Mouse (Mus musculus): ENCODE results near the gene Patl1. TPM values are rescaled to one million over a fixed set of nuclear protein-coding genes. Genes with fewer than 3 reads are reported as not detected.
"Not testable (repeated sequence)": the region's sequence is repeated elsewhere in the genome, so short reads cannot be mapped to it uniquely, and the experiment has no call there.

Gene Patl1
- polyA plus RNA-seq (2014; fragmentation: Nextera tagmentation; extraction: Ambion mirVana), result 18.3 and 20.9 TPM in 2 replicates

GRCm38 (mm10) chr19:11912037-11912532 lies at the start of gene Patl1:
Gene Patl1, plus strand, starts transcription at chr19:11912399.
- Histone ChIP-seq H3K4me2 (ENCODE audit: low read depth, low read length) (peak within 1 kb of the TSS; percentile 72), H3K9me3 (ENCODE audit: control insufficient read depth, low read length) (no peaks in the 10 kb centered on the region), H3K27ac (ENCODE audit: low read depth, low read length) (peak within 1 kb of the TSS; percentile 90), H3K4me1 (ENCODE audit: control insufficient read depth, insufficient read depth, low read length) (peaks cover 14% of the 10 kb centered on the region; the same call in 1 of the 2 replicates), H3K27me3 (ENCODE audit: control insufficient read depth, insufficient read depth, low read length) (no peaks in the 10 kb centered on the region), H3K9ac (replicated peaks; ENCODE audit: low read depth, low read length) (peak within 1 kb of the TSS; percentile 74), H3K36me3 (ENCODE audit: control insufficient read depth, insufficient read depth, low read length) (peaks cover 12% of the 10 kb centered on the region), H3K4me3 (ENCODE audit: low read depth, low read length) (peak within 1 kb of the TSS; percentile 71)
- WGBS, result under 1% methylated on average over 51 of the region's 53 CpGs
- ATAC-seq (ENCODE audit: low read depth), result peak; percentile 97

GRCm38 (mm10) chr19:11867837-11868236 lies 44.4 kb upstream of the Patl1 start:
- no peak overlapping the region for H3K4me3 ChIP-seq (ENCODE audit: low read depth, low read length)
- H3K36me3 ChIP-seq (ENCODE audit: control insufficient read depth, insufficient read depth, low read length), result no peaks in the 10 kb centered on the region
- H3K27ac ChIP-seq (ENCODE audit: low read depth, low read length), result no peak overlapping the region
- H3K4me1 ChIP-seq (ENCODE audit: control insufficient read depth, insufficient read depth, low read length), result no peaks in the 10 kb centered on the region
- WGBS, result 78% methylated on average over 2 of the region's 2 CpGs
- no peak overlapping the region for H3K4me2 ChIP-seq (ENCODE audit: low read depth, low read length)
- no peaks in the 10 kb centered on the region for H3K27me3 ChIP-seq (ENCODE audit: control insufficient read depth, insufficient read depth, low read length)
- no peak for ATAC-seq (ENCODE audit: low read depth)
- no peaks in the 10 kb centered on the region for H3K9me3 ChIP-seq (ENCODE audit: control insufficient read depth, low read length)
- H3K9ac ChIP-seq (replicated peaks; ENCODE audit: low read depth, low read length), result no peak overlapping the region

DNA sequence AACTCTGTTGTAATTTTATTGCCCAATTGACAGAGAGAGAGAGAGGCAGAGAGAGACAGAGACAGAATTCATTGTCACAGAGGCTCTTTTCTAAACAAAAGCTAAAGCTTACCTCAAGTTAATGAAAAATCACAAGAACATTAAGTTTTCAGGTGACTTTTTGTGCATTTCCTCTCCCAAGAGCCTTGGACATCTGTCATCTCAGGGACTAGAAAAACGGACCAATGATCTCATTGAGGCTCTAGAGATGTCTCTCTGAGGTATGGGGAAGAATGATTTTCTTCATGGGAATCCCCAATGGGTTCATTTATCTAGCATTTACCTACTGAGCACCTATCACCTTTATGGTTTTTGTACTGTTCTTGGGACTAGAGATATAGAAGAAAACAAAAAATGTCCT lies 37.2 kb upstream of the Patl1 start, which contains the start of gene Olfr1419:
Gene Olfr1419, minus strand, starts transcription at position 101 of the 400 bp plus-strand sequence.
- no peaks in the 10 kb centered on the region for H3K27me3 ChIP-seq (ENCODE audit: control insufficient read depth, insufficient read depth, low read length)
- no peak within 1 kb of the TSS for H3K4me3 ChIP-seq (ENCODE audit: low read depth, low read length)
- ATAC-seq (ENCODE audit: low read depth), result no peak
- 55% methylated on average over 1 of the region's 1 CpGs for WGBS
- H3K4me2 ChIP-seq (ENCODE audit: low read depth, low read length), result no peak within 1 kb of the TSS
- no peak within 1 kb of the TSS for H3K9ac ChIP-seq (replicated peaks; ENCODE audit: low read depth, low read length)
- H3K27ac ChIP-seq (ENCODE audit: low read depth, low read length), result no peak within 1 kb of the TSS
- H3K4me1 ChIP-seq (ENCODE audit: control insufficient read depth, insufficient read depth, low read length), result no peaks in the 10 kb centered on the region
- H3K9me3 ChIP-seq (ENCODE audit: control insufficient read depth, low read length), result no peaks in the 10 kb centered on the region
- no peaks in the 10 kb centered on the region for H3K36me3 ChIP-seq (ENCODE audit: control insufficient read depth, insufficient read depth, low read length)

- not testable (repeated sequence) for H3K4me1 ChIP-seq (ENCODE audit: control insufficient read depth, insufficient read depth, low read length); H3K27me3 ChIP-seq (ENCODE audit: control insufficient read depth, insufficient read depth, low read length); H3K4me2 ChIP-seq (ENCODE audit: low read depth, low read length); H3K9me3 ChIP-seq (ENCODE audit: control insufficient read depth, low read length); H3K27ac ChIP-seq (ENCODE audit: low read depth, low read length); H3K4me3 ChIP-seq (ENCODE audit: low read depth, low read length); H3K36me3 ChIP-seq (ENCODE audit: control insufficient read depth, insufficient read depth, low read length); H3K9ac ChIP-seq (replicated peaks; ENCODE audit: low read depth, low read length); ATAC-seq (ENCODE audit: low read depth)
- WGBS, result 70% methylated on average over 19 of the region's 22 CpGs
Observed at GRCm38 (mm10) chr19:11878404-11878803, 33.8 kb upstream of the Patl1 start.

- no peak for ATAC-seq (ENCODE audit: low read depth)
Observed at GRCm38 (mm10) chr19:11886265-11886664, 25.9 kb upstream of the Patl1 start, which contains the start of gene Olfr1420. Gene Olfr1420, plus strand, starts transcription at chr19:11886565.

GRCm38 (mm10) chr19:11911021-11911420 lies 1.2 kb upstream of the Patl1 start:
- Histone ChIP-seq H3K9ac (replicated peaks; ENCODE audit: low read depth, low read length) (no peak overlapping the region), H3K4me2 (ENCODE audit: low read depth, low read length) (peak overlapping the region; percentile 72), H3K4me3 (ENCODE audit: low read depth, low read length) (peak overlapping the region; percentile 71), H3K27me3 (ENCODE audit: control insufficient read depth, insufficient read depth, low read length) (no peaks in the 10 kb centered on the region), H3K4me1 (ENCODE audit: control insufficient read depth, insufficient read depth, low read length) (peaks cover 14% of the 10 kb centered on the region; the same call in 1 of the 2 replicates), H3K9me3 (ENCODE audit: control insufficient read depth, low read length) (no peaks in the 10 kb centered on the region), H3K27ac (ENCODE audit: low read depth, low read length) (peak overlapping the region; percentile 90; the same call in 1 of the 2 replicates), H3K36me3 (ENCODE audit: control insufficient read depth, insufficient read depth, low read length) (peaks cover 12% of the 10 kb centered on the region)
- 95% methylated on average over 5 of the region's 5 CpGs for WGBS
- ATAC-seq (ENCODE audit: low read depth), result no peak

More at GRCm38 (mm10) chr19:11886265-11886664, 25.9 kb upstream of the Patl1 start, which contains the start of gene Olfr1420:
- no peaks in the 10 kb centered on the region for H3K36me3 ChIP-seq (ENCODE audit: control insufficient read depth, insufficient read depth, low read length)
- H3K27ac ChIP-seq (ENCODE audit: low read depth, low read length), result no peak within 1 kb of the TSS
- 62% methylated on average over 1 of the region's 1 CpGs for WGBS
- no peak within 1 kb of the TSS for H3K4me2 ChIP-seq (ENCODE audit: low read depth, low read length)
- no peaks in the 10 kb centered on the region for H3K27me3 ChIP-seq (ENCODE audit: control insufficient read depth, insufficient read depth, low read length)
- no peaks in the 10 kb centered on the region for H3K4me1 ChIP-seq (ENCODE audit: control insufficient read depth, insufficient read depth, low read length)
- no peak within 1 kb of the TSS for H3K9ac ChIP-seq (replicated peaks; ENCODE audit: low read depth, low read length)
- no peak within 1 kb of the TSS for H3K4me3 ChIP-seq (ENCODE audit: low read depth, low read length)
- no peaks in the 10 kb centered on the region for H3K9me3 ChIP-seq (ENCODE audit: control insufficient read depth, low read length)

DNA sequence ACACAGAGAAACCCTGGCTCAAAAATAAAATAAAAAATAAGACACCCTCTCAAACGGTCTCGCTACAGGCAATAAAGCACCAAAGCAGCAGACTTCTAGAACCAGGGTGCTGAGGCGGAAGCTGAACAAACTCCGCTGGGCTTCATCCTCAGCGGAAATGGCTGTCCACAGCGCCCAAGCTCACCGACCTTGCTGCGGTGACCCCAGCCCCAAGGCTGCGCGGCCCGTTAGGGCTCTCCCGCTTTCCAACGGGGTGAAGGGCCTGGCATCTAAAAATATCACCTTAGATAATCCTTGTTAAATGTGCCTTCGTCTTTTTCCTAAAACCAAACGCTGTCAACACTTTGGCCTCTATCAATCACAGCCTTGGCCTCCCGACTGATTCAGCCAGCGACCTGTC lies 596 bp upstream of the Patl1 start:
- Histone ChIP-seq H3K27ac (ENCODE audit: low read depth, low read length) (peak overlapping the region; percentile 90), H3K9me3 (ENCODE audit: control insufficient read depth, low read length) (no peaks in the 10 kb centered on the region), H3K4me2 (ENCODE audit: low read depth, low read length) (peak overlapping the region; percentile 72), H3K36me3 (ENCODE audit: control insufficient read depth, insufficient read depth, low read length) (peaks cover 12% of the 10 kb centered on the region), H3K4me3 (ENCODE audit: low read depth, low read length) (peak overlapping the region; percentile 71), H3K9ac (replicated peaks; ENCODE audit: low read depth, low read length) (peak overlapping the region; percentile 74), H3K27me3 (ENCODE audit: control insufficient read depth, insufficient read depth, low read length) (no peaks in the 10 kb centered on the region), H3K4me1 (ENCODE audit: control insufficient read depth, insufficient read depth, low read length) (peaks cover 14% of the 10 kb centered on the region; the same call in 1 of the 2 replicates)
- 3% methylated on average over 17 of the region's 17 CpGs for WGBS
- peak; percentile 50 for ATAC-seq (ENCODE audit: low read depth)

GRCm38 (mm10) chr19:11912533-11913121 lies 428 bp downstream of the Patl1 start:
- Histone ChIP-seq H3K4me3 (ENCODE audit: low read depth, low read length) (peak overlapping the region; percentile 71), H3K4me2 (ENCODE audit: low read depth, low read length) (peak overlapping the region; percentile 66), H3K27ac (ENCODE audit: low read depth, low read length) (peak overlapping the region; percentile 80), H3K9ac (replicated peaks; ENCODE audit: low read depth, low read length) (peak overlapping the region; percentile 71), H3K9me3 (ENCODE audit: control insufficient read depth, low read length) (no peaks in the 10 kb centered on the region), H3K36me3 (ENCODE audit: control insufficient read depth, insufficient read depth, low read length) (peaks cover 12% of the 10 kb centered on the region), H3K27me3 (ENCODE audit: control insufficient read depth, insufficient read depth, low read length) (no peaks in the 10 kb centered on the region), H3K4me1 (ENCODE audit: control insufficient read depth, insufficient read depth, low read length) (peaks cover 14% of the 10 kb centered on the region; the same call in 1 of the 2 replicates)
- ATAC-seq (ENCODE audit: low read depth), result peak; percentile 77
- under 1% methylated on average over 42 of the region's 54 CpGs for WGBS

- Histone ChIP-seq H3K9me3 (ENCODE audit: control insufficient read depth, low read length) (no peaks in the 10 kb centered on the region), H3K4me1 (ENCODE audit: control insufficient read depth, insufficient read depth, low read length) (peaks cover 14% of the 10 kb centered on the region; the same call in 1 of the 2 replicates), H3K27ac (ENCODE audit: low read depth, low read length) (no peak overlapping the region), H3K4me3 (ENCODE audit: low read depth, low read length) (no peak overlapping the region), H3K9ac (replicated peaks; ENCODE audit: low read depth, low read length) (no peak overlapping the region), H3K4me2 (ENCODE audit: low read depth, low read length) (no peak overlapping the region), H3K36me3 (ENCODE audit: control insufficient read depth, insufficient read depth, low read length) (peaks cover 22% of the 10 kb centered on the region), H3K27me3 (ENCODE audit: control insufficient read depth, insufficient read depth, low read length) (no peaks in the 10 kb centered on the region)
- WGBS, result 37% methylated on average over 2 of the region's 2 CpGs
- no peak for ATAC-seq (ENCODE audit: low read depth)
Observed at GRCm38 (mm10) chr19:11915804-11916203, 3.6 kb downstream of the Patl1 start.
